Mouse (Mus musculus) forebrain, embryonic 12.5 days (tissue): Measurements from ENCODE around the gene Nol9. TPM values are rescaled to one million over a fixed set of nuclear protein-coding genes. Genes with fewer than 3 reads are reported as not detected.

Experiments used
- ATAC-seq: fragments of 200-750 bp; cut with Nextera tagmentation; 2 replicates; pipeline ENCODE4 v1.8.0; 2017; ENCODE audit warnings: moderate TSS enrichment; ENCODE audit not compliant: low FRiP score
- H3K27ac ChIP-seq: fragments of 300-500 bp; sonication (generic); 2 replicates; pipeline ENCODE4 v1.5.1; 2016; ENCODE audit warnings: mild to moderate bottlenecking
- H3K27me3 ChIP-seq: fragments of 300-500 bp; sonication (generic); 2 replicates; pipeline ENCODE4 v1.6.1; 2016; ENCODE audit warnings: mild to moderate bottlenecking
- H3K36me3 ChIP-seq: fragments of 300-500 bp; sonication (generic); replicated peaks from 2 replicates; pipeline ENCODE4 v1.6.1; 2016; ENCODE audit warnings: mild to moderate bottlenecking
- H3K4me1 ChIP-seq: fragments of 300-500 bp; sonication (generic); 2 replicates; pipeline ENCODE4 v1.6.1; 2016
- H3K4me2 ChIP-seq: fragments of 300-500 bp; sonication (generic); 2 replicates; pipeline ENCODE4 v1.6.1; 2016; ENCODE audit warnings: mild to moderate bottlenecking, moderate library complexity
- H3K4me3 ChIP-seq: fragments of 300-500 bp; sonication (generic); replicated peaks from 2 replicates; pipeline ENCODE4 v1.5.1; 2016; ENCODE audit warnings: mild to moderate bottlenecking
- H3K9ac ChIP-seq: fragments of 300-500 bp; sonication (generic); 2 replicates; pipeline ENCODE4 v1.6.1; 2016; ENCODE audit warnings: mild to moderate bottlenecking
- H3K9me3 ChIP-seq: fragments of 300-500 bp; sonication (generic); 2 replicates; pipeline ENCODE4 v1.6.1; 2016
- WGBS: fragments of 180-500 bp; shearing (Covaris S2); methylation state at CpG from one replicate; pipeline ENCODE4 v1.1.7; 2016; 5-methylcytosine and 5-hydroxymethylcytosine counted together
- polyA plus RNA-seq: library from polyadenylated mRNA; unstranded; fragments of >200 nt; fragmentation: Nextera tagmentation; extraction: Ambion mirVana; gene quantifications from 2 replicates; pipeline ENCODE4 v1.2.1, GENCODE M21; 2016

The Nol9 gene
- polyA plus RNA-seq, 1 experiment from 2014 or later = 34.1 TPM

- no peak for ATAC-seq
- Histone ChIP-seq H3K9ac (no peak overlapping the region), H3K27me3 (peaks cover 41% of the 10 kb centered on the region), H3K4me1 (peaks cover 40% of the 10 kb centered on the region), H3K36me3 (peaks cover 19% of the 10 kb centered on the region), H3K9me3 (no peaks in the 10 kb centered on the region), H3K4me3 (no peak overlapping the region), H3K4me2 (no peak overlapping the region), H3K27ac (no peak overlapping the region)
- WGBS = 89% methylated on average over 16 of the region's 16 CpGs
These were observed 27.0 kb upstream of the Nol9 start for GRCm38 (mm10) chr4:152012109-152012508.

DNA sequence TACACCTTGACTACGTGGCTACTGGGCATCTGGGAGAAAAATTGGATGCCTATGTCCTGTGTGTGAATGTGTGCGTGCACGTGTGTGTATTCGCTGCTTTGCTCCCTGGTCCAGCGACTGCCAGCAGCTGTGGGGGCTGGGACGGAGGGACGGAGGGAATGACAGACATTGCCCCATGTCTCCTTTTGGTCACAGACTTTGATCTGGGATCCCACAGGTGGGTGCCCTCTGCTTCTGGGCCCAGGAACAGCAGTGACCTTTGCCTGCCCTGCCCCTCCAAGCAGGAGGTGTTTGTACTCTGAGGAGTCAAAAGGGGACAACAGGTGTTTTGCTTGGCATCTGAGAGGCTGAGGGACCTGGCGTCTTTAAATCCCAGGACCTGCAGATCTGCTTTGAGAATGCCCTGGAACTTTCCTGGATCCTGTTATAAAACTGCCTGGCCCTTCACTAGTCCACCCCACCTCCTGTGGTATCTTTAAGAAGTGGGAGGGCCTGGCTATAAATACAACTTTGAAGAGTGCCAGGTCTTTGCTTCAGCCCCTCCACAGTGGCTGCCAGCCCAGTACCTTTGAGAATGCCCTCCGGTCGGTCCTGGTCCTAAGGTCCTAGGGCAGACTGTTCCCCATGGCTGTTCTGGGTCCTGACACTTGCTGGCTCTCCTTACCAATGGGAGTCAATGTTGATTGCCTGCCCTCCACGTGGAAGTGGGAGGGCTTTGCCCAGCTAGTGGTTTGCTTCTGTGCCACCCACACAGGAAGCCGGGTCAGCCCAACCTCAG lies 25.9 kb upstream of the Nol9 start:
- Histone ChIP-seq H3K4me1 (peaks cover 29% of the 10 kb centered on the region), H3K27ac (no peak overlapping the region), H3K27me3 (peaks cover 30% of the 10 kb centered on the region), H3K36me3 (peaks cover 24% of the 10 kb centered on the region), H3K4me3 (no peak overlapping the region), H3K4me2 (no peak overlapping the region), H3K9me3 (no peaks in the 10 kb centered on the region), H3K9ac (no peak overlapping the region; the same call in 1 of the 2 replicates)
- WGBS = 86% methylated on average over 12 of the region's 12 CpGs
- no peak for ATAC-seq

- no peak overlapping the region for H3K27ac ChIP-seq
- H3K9ac ChIP-seq = no peak overlapping the region
- H3K27me3 ChIP-seq = no peaks in the 10 kb centered on the region
- no peak overlapping the region for H3K4me2 ChIP-seq
- no peak overlapping the region for H3K4me3 ChIP-seq
- H3K9me3 ChIP-seq = no peaks in the 10 kb centered on the region
- ATAC-seq = no peak
- WGBS = 83% methylated on average over 6 of the region's 6 CpGs
- no peaks in the 10 kb centered on the region for H3K4me1 ChIP-seq
- H3K36me3 ChIP-seq = peaks cover 74% of the 10 kb centered on the region
These were observed 20.0 kb upstream of the Nol9 start for GRCm38 (mm10) chr4:152019073-152019472.

DNA sequence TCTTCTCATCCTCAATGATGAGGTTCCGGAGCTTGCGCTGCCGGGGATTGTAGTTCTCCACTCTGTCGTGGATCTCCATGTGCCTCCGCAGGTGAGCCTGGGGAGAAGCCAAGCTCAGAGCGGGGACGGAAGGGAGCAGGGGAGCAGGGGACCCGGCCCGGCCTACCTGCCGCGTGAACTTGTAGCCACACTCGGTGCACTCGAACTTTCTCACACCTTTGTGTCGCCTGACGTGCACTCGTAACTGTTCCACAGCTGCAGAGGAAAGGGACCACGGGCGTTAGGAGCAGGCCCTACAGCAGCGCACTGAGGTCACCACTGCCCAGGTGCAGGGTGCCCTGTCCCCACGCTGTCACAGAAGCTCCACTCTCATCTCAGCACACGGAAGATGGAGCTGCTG lies 19.1 kb upstream of the Nol9 start:
- peaks cover 74% of the 10 kb centered on the region for H3K36me3 ChIP-seq
- no peak overlapping the region for H3K4me3 ChIP-seq
- H3K9me3 ChIP-seq = no peaks in the 10 kb centered on the region
- WGBS = 92% methylated on average over 21 of the region's 21 CpGs
- no peak for ATAC-seq
- H3K4me1 ChIP-seq = peaks cover 5% of the 10 kb centered on the region
- H3K9ac ChIP-seq = no peak overlapping the region
- no peaks in the 10 kb centered on the region for H3K27me3 ChIP-seq
- H3K4me2 ChIP-seq = no peak overlapping the region
- H3K27ac ChIP-seq = no peak overlapping the region

DNA sequence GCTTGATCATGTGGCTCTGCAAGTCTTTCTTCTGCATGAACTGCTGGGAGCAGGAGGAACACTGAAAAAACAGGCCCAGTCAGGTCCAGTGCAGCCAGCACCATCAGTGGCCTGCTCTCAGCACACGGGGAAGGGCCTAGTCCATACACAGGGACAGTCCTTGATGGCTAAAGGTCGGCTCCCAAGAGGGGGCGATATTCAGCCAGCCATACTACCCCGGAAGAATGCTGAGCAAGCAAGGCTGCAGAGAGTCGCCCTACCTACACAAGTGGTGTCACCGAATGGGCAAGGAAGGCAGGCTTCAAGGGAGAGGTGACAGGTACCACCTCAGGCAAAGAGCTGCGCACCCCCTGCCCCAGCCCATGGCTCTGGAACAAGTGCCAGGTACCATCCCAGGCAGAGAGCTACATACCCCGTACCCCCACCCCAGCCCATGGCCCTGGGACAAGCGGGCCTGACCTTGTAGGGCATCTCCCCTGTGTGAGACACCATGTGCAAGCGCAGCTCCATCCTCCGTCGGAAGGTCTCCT lies 17.5 kb upstream of the Nol9 start:
- H3K27me3 ChIP-seq = no peaks in the 10 kb centered on the region
- H3K9me3 ChIP-seq = no peaks in the 10 kb centered on the region
- peaks cover 21% of the 10 kb centered on the region for H3K4me1 ChIP-seq
- no peak overlapping the region for H3K9ac ChIP-seq
- H3K4me2 ChIP-seq = no peak overlapping the region
- H3K36me3 ChIP-seq = peaks cover 63% of the 10 kb centered on the region
- H3K27ac ChIP-seq = no peak overlapping the region
- no peak for ATAC-seq
- WGBS = 72% methylated on average over 12 of the region's 12 CpGs
- no peak overlapping the region for H3K4me3 ChIP-seq

- no peaks in the 10 kb centered on the region for H3K27me3 ChIP-seq
- no peak overlapping the region for H3K27ac ChIP-seq
- H3K36me3 ChIP-seq = peaks cover 61% of the 10 kb centered on the region
- no peaks in the 10 kb centered on the region for H3K9me3 ChIP-seq
- no peak overlapping the region for H3K4me2 ChIP-seq
- H3K4me3 ChIP-seq = no peak overlapping the region
- peaks cover 25% of the 10 kb centered on the region for H3K4me1 ChIP-seq
- ATAC-seq = no peak
- 94% methylated on average over 8 of the region's 8 CpGs for WGBS
- H3K9ac ChIP-seq = no peak overlapping the region
These were observed 16.6 kb upstream of the Nol9 start for GRCm38 (mm10) chr4:152022506-152022905.

DNA sequence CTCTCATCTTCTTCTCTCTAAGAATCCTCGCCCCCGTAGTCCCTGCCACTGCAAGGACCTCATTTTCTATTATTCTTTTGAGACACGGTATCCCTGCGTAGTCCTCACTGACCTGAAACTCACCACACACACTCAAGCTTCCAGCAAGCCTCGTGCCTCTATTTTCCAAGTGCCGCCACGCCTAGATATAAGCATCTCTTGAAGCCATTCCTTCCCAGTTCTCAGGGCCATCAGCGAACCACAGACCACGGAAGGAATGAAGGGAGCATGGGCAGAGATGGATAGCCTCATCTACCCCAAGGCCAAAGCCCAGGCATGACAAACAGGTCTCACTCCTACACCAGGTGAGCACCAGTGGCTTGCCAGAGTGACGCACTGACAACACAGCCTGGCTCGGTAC lies 14.6 kb upstream of the Nol9 start:
- H3K27me3 ChIP-seq = 0 out of 2 replicates have a peak, but pooled peaks cover 8% of the 10 kb centered on the region
- H3K9ac ChIP-seq = no peak overlapping the region
- no peak overlapping the region for H3K4me3 ChIP-seq
- H3K4me1 ChIP-seq = peaks cover 39% of the 10 kb centered on the region
- H3K9me3 ChIP-seq = no peaks in the 10 kb centered on the region
- H3K36me3 ChIP-seq = peaks cover 45% of the 10 kb centered on the region
- H3K4me2 ChIP-seq = no peak overlapping the region
- no peak for ATAC-seq
- no peak overlapping the region for H3K27ac ChIP-seq
- WGBS = 92% methylated on average over 11 of the region's 11 CpGs

DNA sequence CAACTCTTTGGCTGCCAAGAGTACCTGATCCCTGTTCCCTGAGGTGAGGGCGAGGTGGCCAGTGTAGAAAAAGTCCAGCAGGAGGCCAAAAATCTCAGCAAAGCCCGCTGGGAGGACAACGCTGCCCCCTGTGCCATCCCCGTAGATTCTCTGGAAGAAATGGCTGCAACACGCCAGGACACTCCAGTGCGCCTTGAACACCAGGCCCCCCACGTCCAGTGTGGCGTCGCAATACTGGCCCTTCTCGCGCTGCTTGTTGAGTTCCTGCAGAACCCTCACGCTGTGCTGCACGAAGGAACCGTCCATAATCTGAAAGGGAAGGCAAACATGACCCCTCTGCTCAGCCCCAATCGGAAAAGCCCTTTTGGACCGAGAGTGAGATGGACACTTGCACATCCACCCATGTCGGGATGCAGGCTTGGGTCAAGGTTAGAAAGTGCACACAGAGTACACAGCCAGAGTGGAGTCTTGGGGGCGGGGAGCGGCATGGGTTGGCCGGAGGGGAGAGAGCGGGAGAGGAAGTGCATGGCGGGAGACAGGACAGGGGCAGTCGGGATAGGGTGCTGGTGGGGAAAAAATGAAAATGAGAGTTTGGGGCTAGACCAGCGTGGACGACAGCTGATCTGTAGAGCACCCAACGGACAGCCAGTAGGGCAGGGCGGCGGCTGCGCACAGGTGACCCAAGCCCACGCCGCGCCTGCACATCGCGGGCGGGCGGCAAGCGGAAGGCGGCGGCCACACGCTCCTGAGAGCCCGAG lies 12.2 kb upstream of the Nol9 start:
- H3K4me3 ChIP-seq = peak overlapping the region; percentile 84
- H3K27me3 ChIP-seq = peaks cover 11% of the 10 kb centered on the region; the same call in 1 of the 2 replicates
- H3K4me2 ChIP-seq = peak overlapping the region; percentile 99
- peak overlapping the region; percentile 61; the same call in 1 of the 2 replicates for H3K27ac ChIP-seq
- peak overlapping the region; percentile 82 for H3K9ac ChIP-seq
- WGBS = 3% methylated on average over 31 of the region's 41 CpGs
- no peaks in the 10 kb centered on the region for H3K9me3 ChIP-seq
- ATAC-seq = no peak; the same call in 1 of the 2 replicates
- peaks cover 21% of the 10 kb centered on the region for H3K36me3 ChIP-seq
- peaks cover 45% of the 10 kb centered on the region for H3K4me1 ChIP-seq

GRCm38 (mm10) chr4:152027524-152027923 lies 11.6 kb upstream of the Nol9 start, which contains the start of gene Zbtb48:
Gene Zbtb48 (minus strand): TSS chr4:152027671.
- H3K4me2 ChIP-seq = peak within 1 kb of the TSS; percentile 99
- peaks cover 45% of the 10 kb centered on the region for H3K4me1 ChIP-seq
- peaks cover 15% of the 10 kb centered on the region for H3K36me3 ChIP-seq
- H3K4me3 ChIP-seq = peak within 1 kb of the TSS; percentile 84
- H3K9me3 ChIP-seq = no peaks in the 10 kb centered on the region
- peaks cover 16% of the 10 kb centered on the region; the same call in 1 of the 2 replicates for H3K27me3 ChIP-seq
- under 1% methylated on average over 35 of the region's 35 CpGs for WGBS
- peak; percentile 98 for ATAC-seq
- H3K27ac ChIP-seq = peak within 1 kb of the TSS; percentile 61; the same call in 1 of the 2 replicates
- H3K9ac ChIP-seq = peak within 1 kb of the TSS; percentile 82

GRCm38 (mm10) chr4:152028456-152028855 lies 10.7 kb upstream of the Nol9 start:
- no peak overlapping the region for H3K27ac ChIP-seq
- peaks cover 6% of the 10 kb centered on the region; the same call in 1 of the 2 replicates for H3K36me3 ChIP-seq
- H3K4me1 ChIP-seq = peaks cover 45% of the 10 kb centered on the region
- peak overlapping the region; percentile 82; the same call in 1 of the 2 replicates for H3K9ac ChIP-seq
- H3K4me3 ChIP-seq = peak overlapping the region; percentile 84
- no peak for ATAC-seq
- H3K4me2 ChIP-seq = peak overlapping the region; percentile 99
- 67% methylated on average over 15 of the region's 15 CpGs for WGBS
- H3K27me3 ChIP-seq = peaks cover 17% of the 10 kb centered on the region; the same call in 1 of the 2 replicates
- no peaks in the 10 kb centered on the region for H3K9me3 ChIP-seq

DNA sequence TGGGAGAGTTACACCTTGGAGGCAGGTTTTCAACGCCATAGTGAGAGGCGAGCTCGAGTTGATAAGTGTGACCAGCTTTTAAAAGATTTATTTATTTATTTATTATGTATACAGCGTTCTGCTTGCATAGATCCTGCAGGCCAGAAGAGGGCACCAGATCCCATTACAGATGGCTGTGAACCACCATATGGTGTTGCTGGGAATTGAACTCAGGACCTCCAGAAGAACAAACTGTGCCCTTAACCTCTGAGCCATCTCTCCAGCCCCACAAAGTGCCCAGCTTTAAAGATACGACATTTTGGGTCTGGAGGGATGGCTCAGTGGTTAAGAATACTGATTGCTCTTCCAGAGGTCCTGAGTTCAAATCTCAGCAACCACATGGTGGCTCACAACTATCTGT lies 10.0 kb upstream of the Nol9 start:
- Histone ChIP-seq H3K27ac (no peak overlapping the region), H3K4me1 (peaks cover 45% of the 10 kb centered on the region), H3K4me3 (no peak overlapping the region), H3K27me3 (peaks cover 21% of the 10 kb centered on the region; the same call in 1 of the 2 replicates), H3K36me3 (peaks cover 3% of the 10 kb centered on the region; the same call in 1 of the 2 replicates), H3K9ac (no peak overlapping the region), H3K9me3 (no peaks in the 10 kb centered on the region), H3K4me2 (0 out of 2 replicates have a peak overlapping the region, but pooled peaks have one; percentile 99)
- 54% methylated on average over 5 of the region's 5 CpGs for WGBS
- ATAC-seq = no peak

DNA sequence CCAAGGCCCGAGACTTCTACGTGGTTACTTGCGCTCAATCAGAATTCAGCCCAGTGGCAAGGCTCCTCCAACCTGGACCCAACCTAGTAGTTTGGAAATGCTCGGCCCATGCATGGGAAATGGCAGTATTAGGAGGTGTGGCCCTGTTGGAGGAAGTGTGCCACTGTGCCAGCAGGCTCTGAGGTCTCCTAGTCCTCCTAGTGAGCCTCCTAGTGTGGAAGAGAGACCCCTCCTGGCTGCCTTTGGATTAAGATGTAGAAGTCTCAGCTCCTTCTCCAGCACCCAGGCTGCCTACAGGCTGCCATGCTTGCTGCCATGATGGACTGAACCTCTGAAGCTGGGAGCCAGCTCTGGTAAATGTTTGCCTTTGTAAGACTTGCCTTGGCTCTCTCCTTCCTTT lies 9.1 kb upstream of the Nol9 start:
- WGBS = 70% methylated on average over 4 of the region's 4 CpGs
- ATAC-seq = no peak
- no peak overlapping the region for H3K4me2 ChIP-seq
- H3K27ac ChIP-seq = no peak overlapping the region
- no peaks in the 10 kb centered on the region; the same call in 1 of the 2 replicates for H3K36me3 ChIP-seq
- no peak overlapping the region for H3K9ac ChIP-seq
- H3K9me3 ChIP-seq = no peaks in the 10 kb centered on the region
- peaks cover 40% of the 10 kb centered on the region for H3K4me1 ChIP-seq
- peaks cover 29% of the 10 kb centered on the region; the same call in 1 of the 2 replicates for H3K27me3 ChIP-seq
- H3K4me3 ChIP-seq = no peak overlapping the region
